Mouse (Mus musculus): ENCODE measurements around the gene Btg2. TPM values are rescaled to one million over a fixed set of nuclear protein-coding genes. Genes with fewer than 3 reads are reported as not detected.

Btg2 gene
- polyA plus RNA-seq, 1 experiment from 2014 or later = 28.6 TPM

DNA sequence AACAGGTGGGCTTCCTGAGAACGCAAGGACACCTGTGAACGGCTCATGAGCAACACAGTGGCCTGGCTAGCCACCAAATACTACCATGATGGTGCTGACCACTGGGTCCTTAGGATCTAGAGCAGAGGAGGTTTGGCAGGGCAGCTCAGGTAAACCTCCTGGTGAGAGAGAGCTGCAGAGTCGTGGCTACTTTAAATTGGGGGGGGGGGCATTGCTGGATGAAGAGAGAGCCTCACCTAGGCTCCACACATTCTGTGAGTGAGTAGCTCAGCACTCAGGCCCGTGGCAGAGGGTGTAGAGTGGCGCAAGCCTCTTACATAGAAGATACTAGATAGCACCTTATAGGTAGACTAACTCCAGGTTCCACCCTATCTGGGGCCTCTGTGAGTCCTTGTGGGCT, 21.5 kb upstream of the Btg2 start:
- H3K4me2 ChIP-seq (replicated peaks; ENCODE audit: low read depth, low read length) = no peak overlapping the region
- no peaks in the 10 kb centered on the region for H3K27me3 ChIP-seq (ENCODE audit: control insufficient read depth, insufficient read depth, low read length)
- peaks cover 27% of the 10 kb centered on the region for H3K4me1 ChIP-seq (ENCODE audit: control insufficient read depth, insufficient read depth, low read length)
- H3K4me3 ChIP-seq (ENCODE audit: low read length) = no peak overlapping the region
- H3K36me3 ChIP-seq (ENCODE audit: control insufficient read depth, insufficient read depth, low read length) = no peaks in the 10 kb centered on the region
- 77% methylated on average over 5 of the region's 5 CpGs for WGBS
- no peak overlapping the region; the same call in 1 of the 2 replicates for H3K27ac ChIP-seq (ENCODE audit: low read depth, low read length)
- H3K9ac ChIP-seq (ENCODE audit: low read depth, low read length) = no peak overlapping the region
- ATAC-seq (ENCODE audit: low FRiP score, low TSS enrichment) = no peak
- H3K9me3 ChIP-seq (ENCODE audit: control insufficient read depth, low read length) = no peaks in the 10 kb centered on the region

DNA sequence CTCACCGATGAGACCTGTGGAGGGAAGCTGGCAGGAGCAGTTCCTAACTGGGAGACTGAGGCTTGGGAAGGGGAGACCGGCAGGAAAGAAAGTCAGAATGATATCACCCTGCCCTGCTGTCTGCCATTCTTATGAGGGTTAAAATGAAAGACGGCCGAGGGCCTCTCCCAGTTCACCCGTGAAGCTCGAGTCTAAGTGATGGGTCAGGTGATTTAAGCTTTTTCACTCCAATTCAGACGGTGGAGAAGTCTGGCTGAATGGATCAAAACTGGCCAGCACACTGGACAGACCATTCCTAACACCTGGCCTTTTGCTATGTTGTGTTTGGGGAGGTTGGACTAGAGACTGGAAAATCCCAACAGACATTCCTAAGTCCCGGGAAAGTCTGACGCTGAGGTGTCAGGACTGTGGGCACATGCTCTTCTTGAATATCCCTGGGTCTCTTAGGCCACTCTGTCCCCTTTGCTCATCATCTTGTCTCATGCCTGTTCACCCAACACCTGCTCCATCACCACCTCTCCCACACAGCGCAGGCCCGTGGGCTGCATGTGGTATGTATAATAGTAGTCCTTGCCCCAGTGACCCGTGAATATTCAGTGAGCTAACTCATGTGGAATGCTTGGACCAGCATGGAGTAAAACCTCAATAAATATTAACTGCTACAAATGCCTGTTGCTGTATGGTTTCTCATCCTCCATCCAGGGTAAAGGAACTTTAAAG, 20.8 kb upstream of the Btg2 start:
- no peaks in the 10 kb centered on the region for H3K9me3 ChIP-seq (ENCODE audit: control insufficient read depth, low read length)
- H3K4me2 ChIP-seq (replicated peaks; ENCODE audit: low read depth, low read length) = peak overlapping the region; percentile 60
- ATAC-seq (ENCODE audit: low FRiP score, low TSS enrichment) = peak; percentile 1; the same call in 1 of the 2 replicates
- H3K27ac ChIP-seq (ENCODE audit: low read depth, low read length) = peak overlapping the region; percentile 93
- H3K27me3 ChIP-seq (ENCODE audit: control insufficient read depth, insufficient read depth, low read length) = no peaks in the 10 kb centered on the region
- H3K36me3 ChIP-seq (ENCODE audit: control insufficient read depth, insufficient read depth, low read length) = no peaks in the 10 kb centered on the region
- H3K9ac ChIP-seq (ENCODE audit: low read depth, low read length) = peak overlapping the region; percentile 36; the same call in 1 of the 2 replicates
- peak overlapping the region; percentile 34 for H3K4me3 ChIP-seq (ENCODE audit: low read length)
- H3K4me1 ChIP-seq (ENCODE audit: control insufficient read depth, insufficient read depth, low read length) = peaks cover 27% of the 10 kb centered on the region
- WGBS = 14% methylated on average over 12 of the region's 12 CpGs

DNA sequence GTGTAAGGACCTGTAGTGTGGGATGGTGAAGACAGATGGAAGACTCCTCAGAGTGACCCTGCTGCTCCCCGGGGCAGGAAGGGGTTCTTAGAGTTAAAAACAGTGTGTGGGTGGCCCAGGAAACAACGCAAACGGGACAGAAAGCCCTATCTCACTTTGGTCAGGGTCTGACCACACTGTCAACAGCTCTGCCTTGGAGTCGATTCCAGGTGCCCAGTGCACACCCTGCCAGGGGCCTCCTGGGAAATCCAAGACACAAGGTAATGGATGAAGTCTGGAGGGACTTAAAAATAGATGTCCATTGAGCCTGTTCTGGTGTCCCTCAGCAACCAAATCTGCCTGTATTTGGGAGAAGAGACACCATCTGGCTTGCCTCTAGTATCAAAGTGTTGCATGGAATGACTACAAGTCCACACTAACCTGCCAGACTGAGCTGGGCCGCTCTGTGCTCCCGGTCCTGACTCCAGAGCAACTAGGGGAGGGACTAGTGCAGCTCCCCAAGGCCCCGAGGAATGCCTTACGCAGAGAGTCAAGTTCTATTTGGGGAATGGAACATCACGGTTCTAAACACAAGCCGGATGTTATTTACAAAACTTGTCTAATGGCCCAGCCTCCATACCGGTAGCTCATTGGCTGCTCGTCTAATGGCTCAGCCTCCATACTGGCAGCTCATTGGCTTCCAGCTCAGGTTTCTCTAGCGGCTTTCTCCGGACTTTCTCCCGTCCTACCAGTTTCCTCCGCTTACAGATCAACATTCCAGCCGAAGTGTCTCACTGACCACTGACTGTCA, 20.0 kb upstream of the Btg2 start:
- Histone ChIP-seq H3K9ac (ENCODE audit: low read depth, low read length) (peak overlapping the region; percentile 38), H3K4me1 (ENCODE audit: control insufficient read depth, insufficient read depth, low read length) (peaks cover 27% of the 10 kb centered on the region), H3K9me3 (ENCODE audit: control insufficient read depth, low read length) (no peaks in the 10 kb centered on the region), H3K4me3 (ENCODE audit: low read length) (peak overlapping the region; percentile 34), H3K27me3 (ENCODE audit: control insufficient read depth, insufficient read depth, low read length) (no peaks in the 10 kb centered on the region), H3K36me3 (ENCODE audit: control insufficient read depth, insufficient read depth, low read length) (no peaks in the 10 kb centered on the region), H3K4me2 (replicated peaks; ENCODE audit: low read depth, low read length) (peak overlapping the region; percentile 60), H3K27ac (ENCODE audit: low read depth, low read length) (peak overlapping the region; percentile 93)
- ATAC-seq (ENCODE audit: low FRiP score, low TSS enrichment) = peak; percentile 90
- WGBS = 5% methylated on average over 17 of the region's 17 CpGs

DNA sequence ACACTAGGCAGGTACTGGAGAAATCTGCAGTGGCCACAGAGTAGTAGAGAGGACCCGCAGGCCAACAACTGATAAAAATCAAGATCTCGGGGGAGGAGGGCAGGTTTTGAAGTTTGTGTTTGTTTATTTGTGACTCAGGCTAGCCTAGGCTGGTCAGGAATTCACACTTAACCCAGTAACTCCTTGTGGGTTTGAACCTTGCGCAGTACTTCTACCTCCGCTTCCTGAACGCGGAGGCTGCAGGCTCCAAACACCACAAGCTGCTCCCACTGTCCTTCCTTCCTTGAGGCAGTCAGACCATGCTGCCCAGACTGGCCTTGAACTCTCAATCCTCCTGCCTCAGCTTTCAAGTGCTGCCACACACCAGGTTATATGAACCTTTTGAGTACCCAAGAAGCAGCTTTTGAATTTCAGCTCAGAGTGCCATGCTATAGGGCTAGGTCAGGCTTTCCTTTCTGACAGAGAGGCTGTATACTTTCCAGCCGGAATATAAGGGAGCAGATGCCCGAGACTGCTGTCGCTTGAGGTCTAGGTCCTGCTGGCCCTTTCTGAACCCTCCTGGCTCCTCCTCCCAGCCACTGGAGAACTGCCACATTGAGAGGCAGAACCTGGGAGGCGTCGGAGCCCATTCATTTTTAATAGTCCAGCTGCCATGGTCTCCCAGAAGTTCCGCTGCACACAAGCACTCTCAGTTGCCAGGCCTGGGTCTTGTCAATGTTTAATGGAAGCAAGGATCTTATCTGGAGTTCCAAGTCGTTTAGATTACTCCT, 19.2 kb upstream of the Btg2 start:
- Histone ChIP-seq H3K4me2 (replicated peaks; ENCODE audit: low read depth, low read length) (peak overlapping the region; percentile 60; the same call in 1 of the 2 replicates), H3K9ac (ENCODE audit: low read depth, low read length) (peak overlapping the region; percentile 38), H3K4me1 (ENCODE audit: control insufficient read depth, insufficient read depth, low read length) (peaks cover 31% of the 10 kb centered on the region), H3K4me3 (ENCODE audit: low read length) (no peak overlapping the region), H3K27ac (ENCODE audit: low read depth, low read length) (peak overlapping the region; percentile 93), H3K9me3 (ENCODE audit: control insufficient read depth, low read length) (no peaks in the 10 kb centered on the region), H3K27me3 (ENCODE audit: control insufficient read depth, insufficient read depth, low read length) (no peaks in the 10 kb centered on the region), H3K36me3 (ENCODE audit: control insufficient read depth, insufficient read depth, low read length) (no peaks in the 10 kb centered on the region)
- ATAC-seq (ENCODE audit: low FRiP score, low TSS enrichment) = 0 out of 2 replicates have a peak, but pooled peaks have one; percentile 1
- WGBS = 46% methylated on average over 13 of the region's 13 CpGs

DNA sequence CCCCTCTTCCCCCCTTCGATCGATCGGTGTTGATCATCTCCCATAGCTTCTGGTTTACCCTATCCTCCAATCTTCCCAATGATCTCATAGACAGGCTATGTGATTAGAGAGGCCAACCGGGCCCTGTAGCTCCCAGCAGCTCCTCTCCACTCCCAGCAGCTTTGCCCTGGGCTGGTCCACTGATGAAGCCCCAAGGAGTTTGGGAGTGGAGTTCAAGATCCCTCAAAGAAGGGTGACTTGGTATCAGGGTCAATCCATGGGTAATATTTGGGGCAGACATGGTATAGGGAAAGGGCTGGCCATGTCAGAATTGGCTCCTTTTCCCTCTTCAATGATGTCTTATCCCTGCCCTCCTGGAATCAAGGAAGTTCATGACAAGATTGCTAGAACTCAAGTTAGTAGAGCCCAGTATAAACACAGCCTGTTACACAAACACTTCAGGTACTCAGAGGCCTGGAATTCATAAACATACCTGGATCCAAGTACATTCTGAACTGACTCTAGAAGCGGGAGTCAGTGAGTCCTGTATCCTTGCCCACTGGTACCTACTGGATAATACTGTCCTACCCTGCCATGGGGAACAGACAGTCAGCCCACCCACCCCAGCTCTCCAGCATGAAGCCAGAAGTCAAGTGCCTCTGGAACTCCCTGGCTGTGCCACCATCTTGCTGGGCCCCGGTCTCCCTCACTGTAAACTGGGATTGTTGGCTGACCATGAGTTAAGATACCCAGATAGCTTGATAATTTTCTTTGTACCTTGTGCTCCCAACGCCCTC, 18.3 kb upstream of the Btg2 start:
- H3K27ac ChIP-seq (ENCODE audit: low read depth, low read length) = peak overlapping the region; percentile 93; the same call in 1 of the 2 replicates
- H3K9ac ChIP-seq (ENCODE audit: low read depth, low read length) = no peak overlapping the region
- H3K4me3 ChIP-seq (ENCODE audit: low read length) = no peak overlapping the region
- H3K36me3 ChIP-seq (ENCODE audit: control insufficient read depth, insufficient read depth, low read length) = no peaks in the 10 kb centered on the region
- H3K9me3 ChIP-seq (ENCODE audit: control insufficient read depth, low read length) = no peaks in the 10 kb centered on the region
- peaks cover 35% of the 10 kb centered on the region for H3K4me1 ChIP-seq (ENCODE audit: control insufficient read depth, insufficient read depth, low read length)
- ATAC-seq (ENCODE audit: low FRiP score, low TSS enrichment) = no peak
- 89% methylated on average over 7 of the region's 7 CpGs for WGBS
- H3K27me3 ChIP-seq (ENCODE audit: control insufficient read depth, insufficient read depth, low read length) = no peaks in the 10 kb centered on the region
- H3K4me2 ChIP-seq (replicated peaks; ENCODE audit: low read depth, low read length) = no peak overlapping the region

DNA sequence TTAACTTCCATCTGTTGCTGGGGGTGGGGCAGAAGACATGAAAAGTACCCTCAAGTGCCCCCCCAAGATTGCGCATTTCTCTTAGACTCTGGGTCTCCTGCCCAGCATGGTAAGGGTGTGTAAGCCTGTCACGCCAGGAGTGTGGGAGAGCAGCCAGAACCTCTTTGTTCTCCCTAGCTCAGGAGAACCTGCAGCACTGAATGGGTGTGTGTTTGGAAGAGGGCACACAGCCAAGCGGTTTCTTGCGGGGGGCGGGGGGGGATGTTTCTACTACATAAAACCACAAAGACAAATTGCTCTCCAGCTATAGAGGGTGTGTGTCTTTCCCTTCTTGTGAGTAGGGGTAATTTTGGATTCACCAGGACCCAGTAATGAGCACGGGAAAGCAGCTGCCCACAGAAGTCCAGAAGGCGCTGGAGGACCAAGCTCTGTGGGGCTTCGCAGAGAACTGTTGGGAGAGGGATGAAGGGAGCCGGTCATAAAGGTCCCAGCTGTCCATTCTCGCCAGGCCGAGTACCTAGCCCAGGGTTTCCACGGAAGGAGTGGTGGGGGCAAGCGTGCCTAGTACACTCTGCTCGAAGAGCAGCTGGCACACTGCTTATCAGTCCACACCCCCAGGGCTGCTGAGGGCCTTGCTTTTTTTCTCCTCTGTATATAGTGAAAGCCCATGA, 17.5 kb upstream of the Btg2 start:
- H3K9ac ChIP-seq (ENCODE audit: low read depth, low read length) = 0 out of 2 replicates have a peak overlapping the region, but pooled peaks have one; percentile 28
- H3K4me1 ChIP-seq (ENCODE audit: control insufficient read depth, insufficient read depth, low read length) = peaks cover 38% of the 10 kb centered on the region
- H3K27ac ChIP-seq (ENCODE audit: low read depth, low read length) = 0 out of 2 replicates have a peak overlapping the region, but pooled peaks have one; percentile 7
- no peak overlapping the region for H3K4me2 ChIP-seq (replicated peaks; ENCODE audit: low read depth, low read length)
- H3K9me3 ChIP-seq (ENCODE audit: control insufficient read depth, low read length) = no peaks in the 10 kb centered on the region
- no peak for ATAC-seq (ENCODE audit: low FRiP score, low TSS enrichment)
- H3K36me3 ChIP-seq (ENCODE audit: control insufficient read depth, insufficient read depth, low read length) = no peaks in the 10 kb centered on the region
- WGBS = 54% methylated on average over 14 of the region's 14 CpGs
- no peak overlapping the region for H3K4me3 ChIP-seq (ENCODE audit: low read length)
- H3K27me3 ChIP-seq (ENCODE audit: control insufficient read depth, insufficient read depth, low read length) = no peaks in the 10 kb centered on the region

DNA sequence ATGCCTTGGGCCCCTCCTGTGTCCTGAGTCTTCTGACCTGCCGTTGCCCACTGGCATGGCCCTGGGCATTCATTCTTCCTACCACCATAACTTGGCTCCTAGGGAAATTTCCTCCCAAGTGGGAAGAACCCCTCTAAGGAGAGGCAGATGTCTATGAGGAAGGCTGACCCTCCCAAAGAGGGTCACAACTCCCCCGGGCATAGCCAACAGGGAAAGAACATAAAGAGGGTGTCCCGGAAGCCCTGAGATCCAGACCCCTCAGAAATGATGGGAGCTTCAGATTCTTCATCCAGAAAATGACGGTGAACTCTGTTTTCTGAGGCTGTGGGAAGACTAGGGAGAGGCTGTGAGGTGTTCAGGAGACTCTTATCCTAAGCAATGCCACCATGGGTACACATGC, 16.8 kb upstream of the Btg2 start:
- Histone ChIP-seq H3K4me1 (ENCODE audit: control insufficient read depth, insufficient read depth, low read length) (peaks cover 38% of the 10 kb centered on the region), H3K27ac (ENCODE audit: low read depth, low read length) (0 out of 2 replicates have a peak overlapping the region, but pooled peaks have one; percentile 7), H3K27me3 (ENCODE audit: control insufficient read depth, insufficient read depth, low read length) (no peaks in the 10 kb centered on the region), H3K4me3 (ENCODE audit: low read length) (no peak overlapping the region), H3K36me3 (ENCODE audit: control insufficient read depth, insufficient read depth, low read length) (no peaks in the 10 kb centered on the region), H3K9ac (ENCODE audit: low read depth, low read length) (0 out of 2 replicates have a peak overlapping the region, but pooled peaks have one; percentile 28), H3K9me3 (ENCODE audit: control insufficient read depth, low read length) (no peaks in the 10 kb centered on the region), H3K4me2 (replicated peaks; ENCODE audit: low read depth, low read length) (no peak overlapping the region)
- 81% methylated on average over 4 of the region's 4 CpGs for WGBS
- no peak for ATAC-seq (ENCODE audit: low FRiP score, low TSS enrichment)

Measured in kidney, embryonic 14.5 days (tissue).